Mouse (Mus musculus) adrenal gland, adult 2 months (tissue): ENCODE measurements at regions not wholly inside any gene's neighbourhood (a gene's known extent, or its start where the extent isn't known, plus 50 kb on each side); places are given as distances from the start of the nearest gene placed in this dataset.

Experiments
- DNase-seq: peaks from one replicate; pipeline ENCODE4 v3.0.0; 2021

DNA sequence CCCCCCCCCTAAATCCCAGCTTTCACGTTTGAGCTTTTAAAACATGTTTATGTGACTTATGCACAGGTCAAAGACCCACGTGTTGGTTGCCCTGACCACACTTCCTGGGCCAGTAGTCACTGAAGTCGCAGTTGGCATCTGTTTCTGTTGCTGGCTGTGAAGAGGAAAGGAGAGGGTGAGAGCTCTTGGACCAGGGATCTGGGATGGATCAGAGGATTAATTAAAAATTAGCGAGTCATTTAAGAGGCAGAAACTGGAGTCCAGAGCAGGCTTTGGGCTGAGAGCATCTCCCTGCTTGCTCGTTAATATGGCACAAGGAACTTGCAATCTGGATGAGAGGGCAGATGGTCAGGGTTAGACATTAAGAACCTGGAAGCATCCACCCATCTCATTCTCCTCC is 59.1 kb upstream of the Syt6 start:
- no peak for DNase-seq

GRCm38 (mm10) chr3:103517376-103518304 is 57.4 kb upstream of the Syt6 start:
- DNase-seq, result no peak

DNA sequence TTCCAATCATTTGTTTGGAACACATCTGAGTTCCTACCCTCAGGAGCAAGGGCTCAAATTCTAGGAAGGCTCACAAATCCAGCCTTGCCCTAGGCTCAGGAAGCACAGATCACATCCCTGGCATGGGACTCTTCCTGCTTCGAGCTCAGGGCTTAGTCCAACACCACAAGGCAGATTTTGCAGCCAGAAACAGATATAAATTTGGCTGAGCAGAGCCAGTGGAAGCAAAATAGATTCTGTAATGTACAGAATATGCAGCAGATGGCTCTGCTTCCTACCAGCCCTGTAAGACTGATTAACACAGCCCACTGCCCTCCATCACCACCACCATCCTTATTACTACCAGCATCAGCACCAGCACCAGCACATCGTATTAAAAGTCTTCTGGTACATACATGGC is 56.4 kb upstream of the Syt6 start:
- DNase-seq, result no peak
